In the genomic region with DNA sequence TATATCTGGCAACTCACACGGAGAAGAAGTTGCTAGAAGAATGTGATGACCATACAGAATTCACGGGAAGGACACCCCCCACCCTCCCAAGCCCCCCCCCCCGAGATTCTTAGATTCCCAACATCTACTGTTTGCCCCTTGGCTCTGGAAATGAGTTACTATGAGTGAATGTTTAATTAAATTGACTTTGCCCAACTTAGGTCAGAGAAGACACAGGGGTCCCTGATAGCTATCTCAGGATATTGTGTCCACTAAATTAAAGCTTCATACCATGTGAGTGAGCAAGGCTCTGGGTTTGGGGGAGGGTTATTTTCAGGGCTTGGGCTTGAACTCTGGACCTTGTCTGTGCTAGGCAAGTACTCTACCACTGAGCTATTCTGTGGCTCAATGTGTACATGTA, we compare ENCODE assay signal across 25 mouse cellular contexts. TPM values are rescaled to one million over a fixed set of nuclear protein-coding genes. Genes with fewer than 3 reads are reported as not detected.
A peak's percentile ranks its signal among the peaks of the same experiment; 100 is the strongest.
DNase-seq lines count a peak whose midpoint lies in the region; ATAC-seq and TF ChIP-seq lines count a peak whose summit lies in the region.
"Had no signal": no experiment of that assay in that cellular context is flagged by ENCODE, and none has a peak within 500 bp of the region (broad histone marks: within the 10 kb centered on the region; RNA-seq: fewer than 3 reads in every experiment).

No protein-coding gene starts in this region.

- intact Hi-C loops in heart, adult 2 months (cut with DNase I): no loop called here

- no peaks in the 10 kb centered on the region for H3K79me2 ChIP-seq in heart, adult 2 months (replicated peaks; ENCODE audit: control insufficient read depth, insufficient read depth, low read length)

- H3K4me1 ChIP-seq in heart, adult 2 months (ENCODE audit: control insufficient read depth, insufficient read depth, low read length): peaks cover 4% of the 10 kb centered on the region; the same call in 1 of the 2 replicates
- peaks cover 24% of the 10 kb centered on the region for H3K4me1 ChIP-seq in kidney, embryonic 15.5 days
- 0 out of 2 replicates have a peak, but pooled peaks cover 6% of the 10 kb centered on the region for H3K4me1 ChIP-seq in kidney, embryonic 14.5 days (ENCODE audit: control insufficient read depth, insufficient read depth, low read length)
- H3K4me1 ChIP-seq: forebrain, embryonic 13.5 days; hindbrain, embryonic 13.5 days had no signal

- TF ChIP-seq CTCF in heart, adult 2 months (IDR thresholded peaks at IDR 0.05): no peak

- TF ChIP-seq EP300 in heart, adult 2 months (IDR thresholded peaks at IDR 0.05; ENCODE audit: insufficient read depth, low read depth, low read length): no peak

- ATAC-seq in kidney, embryonic 15.5 days (replicated peaks; ENCODE audit: low FRiP score): no peak; the same call in 1 of the 2 replicates
- ATAC-seq in kidney, embryonic 14.5 days (ENCODE audit: low FRiP score, low TSS enrichment): no peak
- ATAC-seq: forebrain, embryonic 13.5 days; forebrain, embryonic 16.5 days; hindbrain, embryonic 16.5 days; Patski had no signal

- no peak overlapping the region for H3K4me2 ChIP-seq in kidney, embryonic 15.5 days
- H3K4me2 ChIP-seq in kidney, embryonic 14.5 days (replicated peaks; ENCODE audit: low read depth, low read length): no peak overlapping the region
- H3K4me2 ChIP-seq: forebrain, embryonic 13.5 days; heart, embryonic 12.5 days; heart, embryonic 15.5 days; hindbrain, embryonic 13.5 days had no signal

- no peaks in the 10 kb centered on the region for H3K36me3 ChIP-seq in heart, adult 2 months (ENCODE audit: control insufficient read depth, insufficient read depth, low read length)
- no peaks in the 10 kb centered on the region for H3K36me3 ChIP-seq in kidney, embryonic 15.5 days
- no peaks in the 10 kb centered on the region for H3K36me3 ChIP-seq in kidney, embryonic 14.5 days (ENCODE audit: control insufficient read depth, insufficient read depth, low read length)
- H3K36me3 ChIP-seq: forebrain, embryonic 10.5 days; G1E; heart, embryonic 12.5 days; heart, embryonic 15.5 days; hindbrain, embryonic 10.5 days; hindbrain, embryonic 13.5 days had no signal

- peak; percentile 16 for DNase-seq in heart, adult 11 months
- no peak for DNase-seq in heart, adult 2 months
- DNase-seq in kidney, adult 11 months: no peak
- peak; percentile 38 for DNase-seq in kidney, postnatal 14 days
- DNase-seq: adrenal gland, postnatal 10 days; adrenal gland, postnatal 36 days; cerebellum, adult 18-20 months; cerebellum, adult 9-10 months; cerebellum, postnatal 14 days; gastrocnemius, postnatal 10 days; gastrocnemius, postnatal 36 days; heart, postnatal 10 days; heart, postnatal 36 days had no signal

- no peak overlapping the region for H3K27ac ChIP-seq in heart, adult 2 months
- H3K27ac ChIP-seq in kidney, embryonic 15.5 days: peak overlapping the region; percentile 83; the same call in 1 of the 2 replicates
- H3K27ac ChIP-seq in kidney, embryonic 14.5 days (ENCODE audit: low read depth, low read length): no peak overlapping the region; the same call in 1 of the 2 replicates
- H3K27ac ChIP-seq: forebrain, embryonic 10.5 days; forebrain, embryonic 13.5 days; heart, embryonic 15.5 days; hindbrain, embryonic 10.5 days; hindbrain, embryonic 13.5 days had no signal

- H3K4me3 ChIP-seq in heart, adult 2 months: no peak overlapping the region
- no peak overlapping the region for H3K4me3 ChIP-seq in kidney, embryonic 15.5 days (replicated peaks)
- no peak overlapping the region for H3K4me3 ChIP-seq in kidney, embryonic 14.5 days (ENCODE audit: low read length)
- H3K4me3 ChIP-seq: forebrain, embryonic 10.5 days; forebrain, embryonic 13.5 days; heart, embryonic 12.5 days; heart, embryonic 15.5 days; hindbrain, embryonic 10.5 days; hindbrain, embryonic 13.5 days had no signal

- WGBS in heart, adult 2 months: 56% methylated on average over 3 of the region's 3 CpGs
- 45% methylated on average over 3 of the region's 3 CpGs for WGBS in kidney, embryonic 15.5 days
- 51% methylated on average over 3 of the region's 3 CpGs for WGBS in kidney, embryonic 14.5 days

- no peak overlapping the region for H3K9ac ChIP-seq in heart, adult 2 months (ENCODE audit: low read depth, low read length)
- no peak overlapping the region for H3K9ac ChIP-seq in kidney, embryonic 15.5 days
- no peak overlapping the region for H3K9ac ChIP-seq in kidney, embryonic 14.5 days (ENCODE audit: low read depth, low read length)
- H3K9ac ChIP-seq: forebrain, embryonic 13.5 days; heart, embryonic 12.5 days; heart, embryonic 15.5 days; hindbrain, embryonic 13.5 days had no signal

- no peaks in the 10 kb centered on the region for H3K27me3 ChIP-seq in heart, adult 2 months (ENCODE audit: control insufficient read depth, insufficient read depth, low read length)
- no peaks in the 10 kb centered on the region for H3K27me3 ChIP-seq in kidney, embryonic 15.5 days
- no peaks in the 10 kb centered on the region for H3K27me3 ChIP-seq in kidney, embryonic 14.5 days (ENCODE audit: control insufficient read depth, insufficient read depth, low read length)
- H3K27me3 ChIP-seq: forebrain, embryonic 13.5 days; heart, embryonic 12.5 days; heart, embryonic 15.5 days; hindbrain, embryonic 13.5 days; Patski had no signal

- H3K9me3 ChIP-seq in kidney, embryonic 15.5 days (replicated peaks): no peaks in the 10 kb centered on the region
- H3K9me3 ChIP-seq in kidney, embryonic 14.5 days (ENCODE audit: control insufficient read depth, low read length): no peaks in the 10 kb centered on the region
- H3K9me3 ChIP-seq: forebrain, embryonic 10.5 days; forebrain, embryonic 13.5 days; G1E; heart, embryonic 12.5 days; heart, embryonic 15.5 days; hindbrain, embryonic 10.5 days; hindbrain, embryonic 13.5 days had no signal

- TF ChIP-seq POLR2A in heart, adult 2 months (IDR thresholded peaks at IDR 0.05; ENCODE audit: insufficient read depth, low read depth, low read length): no peak

RNA-seq across cellular contexts. Expression of gene Dhx40, which starts 25.6 kb away (rescaled TPM):
- 10 to 100 TPM; 13.8 to 18.1 TPM for total RNA-seq in heart, adult 2 months (2021)
- 3.6 and 6.0 TPM in 2 replicates for polyA plus RNA-seq in heart, adult 2 months (2012; rRNA removed)
- 33.4 and 37.5 TPM in 2 replicates for polyA plus RNA-seq in kidney, embryonic 15.5 days (2015; fragmentation: Nextera tagmentation; extraction: Ambion mirVana)
- polyA plus RNA-seq in kidney, embryonic 14.5 days (2014; fragmentation: Nextera tagmentation; extraction: Ambion mirVana): 29.6 and 44.5 TPM in 2 replicates

Comparison
In these comparisons a context has a peak if more than half of its experiments do, and no peak if none do; other contexts are left out.
1. DNase-seq: peak in heart, adult 11 months (single experiment) and kidney, postnatal 14 days (single experiment); none in heart, adult 2 months (0 of 2) and kidney, adult 11 months (single experiment).